Mouse (Mus musculus) Patski (cell line): ENCODE measurements around the gene Gm20388. TPM values are rescaled to one million over a fixed set of nuclear protein-coding genes. Genes with fewer than 3 reads are reported as not detected.

ENCODE experiments used
- ATAC-seq: fragments of 100-300 bp; one replicate; pipeline ENCODE4 v1.8.0; 2021
- CTCF ChIA-PET: fragments of 350-600 bp; sonication (Branson Sonifier 250); formaldehyde crosslinking; loops from one replicate; lab custom pipeline; 2022; ENCODE audit warnings: inconsistent platforms; lab: Charles Lee
- POLR2A ChIA-PET: fragments of 350-600 bp; sonication (Branson Sonifier 250); formaldehyde crosslinking; loops from one replicate; lab custom pipeline; 2022; ENCODE audit warnings: antibody characterized with exemption, inconsistent platforms; lab: Charles Lee
- DNase-seq: peaks from one replicate; pipeline ENCODE4 v3.0.0-alpha.2; 2011; ENCODE audit warnings: low read depth, low spot score
- H3K27me3 ChIP-seq: fragments of 371-371 bp; one replicate; pipeline ENCODE4 v1.5.1; 2021
- CTCF ChIP-seq: fragments of 100-300 bp; IDR thresholded peaks from one replicate; pipeline ENCODE4 v1.5.1; 2021
- in situ Hi-C: fragments of 300-500 bp; cut with MboI; formaldehyde crosslinking; loops from 3 replicates; pipeline ENCODE4 v1.11.1; 2018; ENCODE audit warnings: low pct_unique_long_range_greater_than_20kb, mixed read lengths
- polyA plus RNA-seq: library from polyadenylated mRNA; unstranded; gene quantifications from one replicate; pipeline ENCODE4 v1.2.3, GENCODE M21; 2021

Gene Gm20388
- polyA plus RNA-seq, 1 experiment from 2014 or later: 86.7 TPM

GRCm38 (mm10) chr8:122905346-122905745, 2994.7 kb downstream of the Gm20388 start:
- ChIA-PET POLR2A (no interaction called here), CTCF (no interaction called here)
- no peak for TF ChIP-seq CTCF
- no peak for DNase-seq
- no peak for ATAC-seq
- in situ Hi-C loops: loop anchor here (5.0 to 10.0 kb wide), 3 partner anchors 142 to 307 kb away; partner anchors contain the start of genes Chmp1a and Spata33
- no peaks in the 10 kb centered on the region for H3K27me3 ChIP-seq

- in situ Hi-C loops: loop anchor here (5.0 to 10.0 kb wide), 3 partner anchors 141 to 306 kb away; partner anchors contain the start of genes Chmp1a and Spata33
- H3K27me3 ChIP-seq: no peaks in the 10 kb centered on the region
- ATAC-seq (peak; percentile 77), DNase-seq (peak; percentile 97)
- ChIA-PET CTCF (interaction anchor here (0.6 to 2.0 kb wide), 18 partner anchors 9 to 197 kb away, joined by 3 to 10 read pairs (median 4); partner anchors contain the start of gene Spg7), POLR2A (interaction anchor here (0.8 to 1.7 kb wide), 4 partner anchors 10 to 159 kb away, joined by 3 to 9 read pairs (median 5); partner anchors contain the start of gene Ankrd11)
- TF ChIP-seq CTCF: peak; percentile 98
Measured at GRCm38 (mm10) chr8:122906463-122907021, 2995.9 kb downstream of the Gm20388 start.

- H3K27me3 ChIP-seq: no peaks in the 10 kb centered on the region
- TF ChIP-seq CTCF: no peak
- ChIA-PET POLR2A (interaction anchor here (1.2 kb wide), 1 partner anchor 128 kb away, joined by 3 read pairs; no protein-coding TSS in a partner anchor), CTCF (no interaction called here)
- ATAC-seq (no peak), DNase-seq (no peak)
- in situ Hi-C loops: no loop called here
Measured at GRCm38 (mm10) chr8:122912150-122912549, 3001.5 kb downstream of the Gm20388 start.

- no peaks in the 10 kb centered on the region for H3K27me3 ChIP-seq
- ATAC-seq (no peak), DNase-seq (no peak)
- ChIA-PET POLR2A (no interaction called here), CTCF (no interaction called here)
- no peak for TF ChIP-seq CTCF
- in situ Hi-C loops: no loop called here
Measured at GRCm38 (mm10) chr8:122912871-122913270, 3002.2 kb downstream of the Gm20388 start.

GRCm38 (mm10) chr8:122916766-122917165, 3006.1 kb downstream of the Gm20388 start:
- in situ Hi-C loops: no loop called here
- ChIA-PET CTCF (interaction anchor here (1.7 kb wide), 1 partner anchor 10 kb away, joined by 6 read pairs; no protein-coding TSS in a partner anchor), POLR2A (interaction anchor here (0.9 kb wide), 1 partner anchor 10 kb away, joined by 3 read pairs; no protein-coding TSS in a partner anchor)
- no peaks in the 10 kb centered on the region for H3K27me3 ChIP-seq
- no peak for TF ChIP-seq CTCF
- ATAC-seq: no peak
- DNase-seq: no peak

- ChIA-PET CTCF (interaction anchor here (1.7 kb wide), 1 partner anchor 11 kb away, joined by 6 read pairs; no protein-coding TSS in a partner anchor), POLR2A (no interaction called here)
- no peak for TF ChIP-seq CTCF
- H3K27me3 ChIP-seq: no peaks in the 10 kb centered on the region
- in situ Hi-C loops: no loop called here
- DNase-seq (no peak), ATAC-seq (no peak)
Measured at GRCm38 (mm10) chr8:122917531-122918392, 3007.1 kb downstream of the Gm20388 start.

- no peak for TF ChIP-seq CTCF
- in situ Hi-C loops: no loop called here
- POLR2A ChIA-PET: no interaction called here
- ATAC-seq (no peak), DNase-seq (no peak)
- no peaks in the 10 kb centered on the region for H3K27me3 ChIP-seq
- CTCF ChIA-PET: interaction anchor here (1.1 kb wide), 1 partner anchor 7 kb away, joined by 3 read pairs; no protein-coding TSS in a partner anchor
Measured at GRCm38 (mm10) chr8:122918438-122919107, 3007.9 kb downstream of the Gm20388 start.

GRCm38 (mm10) chr8:122920890-122921289, 3010.2 kb downstream of the Gm20388 start:
- DNase-seq (no peak), ATAC-seq (no peak)
- TF ChIP-seq CTCF: no peak
- in situ Hi-C loops: no loop called here
- ChIA-PET POLR2A (no interaction called here), CTCF (no interaction called here)
- no peaks in the 10 kb centered on the region for H3K27me3 ChIP-seq

GRCm38 (mm10) chr8:122922945-122923344, 3012.3 kb downstream of the Gm20388 start:
- no peaks in the 10 kb centered on the region for H3K27me3 ChIP-seq
- DNase-seq (no peak), ATAC-seq (no peak)
- no peak for TF ChIP-seq CTCF
- in situ Hi-C loops: no loop called here
- POLR2A ChIA-PET: no interaction called here
- CTCF ChIA-PET: interaction anchor here (1.0 kb wide), 1 partner anchor 14 kb away, joined by 4 read pairs; no protein-coding TSS in a partner anchor
